Mouse (Mus musculus) liver, embryonic 18 days (tissue): ENCODE data around the gene Ermap. TPM values are rescaled to one million over a fixed set of nuclear protein-coding genes. Genes with fewer than 3 reads are reported as not detected.

Experiments
- polyA plus RNA-seq: library from polyadenylated mRNA; depleted of rRNA; stranded (reverse); fragments of >200 nt; gene quantifications from 2 replicates; pipeline ENCODE4 v1.2.3, GENCODE M21; 2012; rRNA removed

Ermap gene
- 77.6 and 84.3 TPM in 2 replicates for polyA plus RNA-seq

GRCm38 (mm10) chr4:119189864-119190263 lies at the start of gene Ermap:
Gene Ermap, minus strand, starts transcription at chr4:119190011.

DNA sequence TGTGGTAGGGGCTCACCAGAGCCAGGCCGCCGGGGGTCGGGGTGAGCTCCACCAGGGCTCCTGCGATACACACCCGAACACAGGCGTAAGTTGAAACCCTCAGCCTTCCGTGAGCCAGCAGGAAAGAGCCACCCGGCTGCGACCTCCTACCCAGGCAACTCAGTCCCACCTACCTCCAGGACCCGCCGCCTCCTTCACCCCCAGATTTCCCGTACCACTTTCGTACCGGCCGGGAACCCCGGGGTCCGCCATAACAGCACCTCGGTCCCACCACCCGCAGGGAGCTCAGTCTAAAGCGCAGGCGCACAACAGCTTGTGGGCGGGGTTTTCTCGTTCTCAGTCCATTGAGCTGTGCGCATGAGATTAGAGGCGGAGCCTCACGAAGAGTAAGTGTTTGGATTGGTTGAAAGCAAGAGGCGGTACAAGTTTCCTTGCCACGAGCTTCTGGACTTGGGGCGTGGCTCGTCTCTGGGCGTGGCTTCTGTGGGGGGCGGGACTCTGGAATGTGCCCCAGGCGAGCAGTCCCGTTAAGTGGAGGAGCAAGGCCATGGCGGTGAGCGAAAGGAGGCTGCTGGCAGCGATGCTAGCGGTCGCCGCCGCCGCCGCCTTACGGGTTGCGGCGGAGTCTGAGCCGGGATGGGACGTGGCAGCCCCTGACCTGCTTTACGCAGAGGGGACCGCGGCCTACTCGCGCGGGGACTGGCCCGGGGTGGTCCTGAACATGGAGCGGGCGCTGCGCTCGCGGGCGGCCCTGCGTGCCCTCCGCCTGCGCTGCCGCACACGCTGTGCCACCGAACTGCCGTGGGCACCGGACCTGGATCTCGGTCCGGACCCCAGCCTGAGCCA lies 42.8 kb upstream of the Ermap start, which contains the start of the genes AU022252 and P3h1:
Gene AU022252, minus strand, starts transcription at position 303 of the 846 bp plus-strand sequence.
Gene P3h1, plus strand, starts transcription at position 506 of the 846 bp plus-strand sequence.

GRCm38 (mm10) chr4:119218169-119218568 lies 28.4 kb upstream of the Ermap start, which contains the start of gene Tmem269:
Gene Tmem269, minus strand, starts transcription at chr4:119218217.

DNA sequence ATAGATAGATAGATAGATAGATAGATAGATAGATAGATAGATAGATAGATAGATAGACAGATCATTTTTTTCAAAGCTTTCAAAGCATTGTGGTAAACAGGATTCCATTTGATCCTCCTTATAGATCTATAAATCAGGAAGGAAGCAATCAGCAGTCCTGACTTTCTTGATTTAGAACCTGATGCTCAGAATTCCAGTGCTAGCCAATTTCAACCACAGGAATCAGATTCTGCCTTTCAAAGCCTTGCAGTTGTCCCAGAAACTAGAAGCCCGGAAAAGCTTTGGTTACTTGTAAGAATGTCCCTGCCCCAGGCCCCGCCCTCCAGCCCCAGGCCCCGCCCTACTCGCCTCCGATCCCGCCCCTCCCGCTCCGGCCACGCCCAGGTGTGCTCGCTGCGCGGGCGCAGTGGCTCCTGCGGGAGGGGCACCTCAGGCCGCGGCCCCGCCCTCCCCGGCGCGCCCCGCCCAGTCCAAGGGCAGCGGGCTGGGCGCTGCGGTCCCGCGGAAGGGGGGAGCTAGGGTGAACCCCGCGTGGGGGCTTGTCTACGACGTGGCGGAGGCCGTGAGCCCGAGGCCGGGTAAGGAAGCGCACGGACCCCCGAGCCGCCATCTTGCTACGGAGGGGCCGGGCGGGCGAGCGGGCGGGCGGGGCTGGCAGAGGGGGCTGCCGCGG lies 5.2 kb upstream of the Ermap start, which contains the start of gene Svbp:
Gene Svbp, plus strand, starts transcription at position 398 of the 673 bp plus-strand sequence.

DNA sequence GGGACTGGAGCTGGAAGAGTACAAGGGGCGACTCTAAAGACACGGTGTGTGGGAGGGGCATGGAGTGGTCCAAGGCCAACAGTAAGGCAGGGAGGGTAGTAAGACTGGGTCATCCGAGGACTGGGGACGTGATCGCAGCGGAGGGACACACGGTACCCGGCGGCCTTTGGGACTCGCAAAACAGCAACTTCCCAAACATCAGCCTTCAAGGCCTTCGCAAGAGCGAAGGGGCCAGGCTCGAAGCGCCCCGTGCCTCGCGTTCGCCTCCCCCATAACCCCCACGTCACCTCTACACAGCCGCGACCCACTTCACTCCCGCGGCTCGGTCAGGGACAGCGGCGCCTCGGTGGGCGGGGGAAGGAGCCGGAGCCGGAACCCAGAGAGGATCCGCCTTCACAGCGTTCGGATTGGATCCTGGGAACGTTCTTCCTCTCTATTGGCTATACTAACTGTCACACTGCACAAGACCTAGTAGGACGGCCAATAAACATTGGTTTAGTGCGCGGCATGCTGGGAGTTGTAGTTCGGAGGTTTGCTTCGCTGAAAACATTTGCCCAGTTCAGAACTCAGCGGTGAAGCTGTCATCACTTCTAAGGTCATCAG lies 15.9 kb downstream of the Ermap start, which contains the start of gene Zfp691:
Gene Zfp691, minus strand, starts transcription at position 345 of the 603 bp plus-strand sequence.

Other genes starting within 250 kb of the Ermap start
- gene Lao1, start 228.4 kb downstream of the Ermap start, polyA plus RNA-seq: not detected in 2 replicates
- gene Slc2a1, start 81.3 kb downstream of the Ermap start, polyA plus RNA-seq: 53.7 and 73.6 TPM in 2 replicates
- gene Zfp691, start 15.8 kb downstream of the Ermap start, polyA plus RNA-seq: 3.2 TPM in 2 replicates
- 27.3 and 28.9 TPM in 2 replicates for gene Svbp, start 5.3 kb upstream of the Ermap start, polyA plus RNA-seq
- 0.02 and 0.03 TPM in 2 replicates for gene Tmem269, start 28.2 kb upstream of the Ermap start, polyA plus RNA-seq
- gene AU022252, start 42.7 kb upstream of the Ermap start, polyA plus RNA-seq: 4.6 and 6.0 TPM in 2 replicates
- gene P3h1, start 42.9 kb upstream of the Ermap start, polyA plus RNA-seq: 17.8 and 19.8 TPM in 2 replicates
- under 0.01 TPM in 1 of 2 replicates, not detected in the other for gene Cldn19, start 65.4 kb upstream of the Ermap start, polyA plus RNA-seq
- gene Ybx1, start 104.6 kb upstream of the Ermap start, polyA plus RNA-seq: 149 and 172 TPM in 2 replicates
- gene Ppih, start 130.5 kb upstream of the Ermap start, polyA plus RNA-seq: 26.1 and 27.3 TPM in 2 replicates
- 1.3 and 1.6 TPM in 2 replicates for gene Ccdc30, start 225.5 kb upstream of the Ermap start, polyA plus RNA-seq
- 12.4 and 13.9 TPM in 2 replicates for gene Ppcs, start 232.4 kb upstream of the Ermap start, polyA plus RNA-seq
- gene Zmynd12, start 232.8 kb upstream of the Ermap start, polyA plus RNA-seq: 0.63 and 0.72 TPM in 2 replicates